Mouse (Mus musculus) testis, adult 2 months (tissue): ENCODE measurements around the gene Kansl3.

Experiments used
- CTCF ChIP-seq: fragments of 200-500 bp; IDR thresholded peaks from 2 replicates; pipeline ENCODE4 v1.5.1; 2012; ENCODE audit warnings: low read depth, mild to moderate bottlenecking, inconsistent platforms, low read length, moderate library complexity; ENCODE audit not compliant: control insufficient read depth, insufficient read depth, insufficient replicate concordance
- POLR2A ChIP-seq: fragments of 200-500 bp; IDR thresholded peaks from 2 replicates; pipeline ENCODE4 v1.6.1; 2012; ENCODE audit warnings: low read depth, mild to moderate bottlenecking, inconsistent platforms, low read length, moderate library complexity; ENCODE audit not compliant: control insufficient read depth

DNA sequence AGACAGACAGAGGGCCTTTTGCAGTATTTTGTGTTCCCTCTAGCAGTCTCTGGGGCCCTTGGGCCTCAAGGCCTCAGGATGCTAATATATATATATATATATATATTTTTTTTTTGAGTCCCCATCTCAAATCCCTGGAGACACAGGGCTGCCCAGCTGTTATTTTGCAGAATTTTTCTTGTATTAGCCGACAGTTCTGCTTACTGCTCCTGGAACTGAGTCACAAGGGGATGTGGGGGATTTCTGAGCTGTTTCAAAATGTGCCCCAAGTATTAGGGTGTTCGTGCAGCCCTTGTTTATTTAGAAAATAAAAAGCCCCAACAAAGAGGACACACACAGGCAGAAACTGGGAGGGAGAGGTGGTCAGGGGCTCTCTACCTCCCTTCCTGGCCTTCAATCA lies 69.3 kb downstream of the Kansl3 start:
- TF ChIP-seq CTCF (no peak), POLR2A (no peak)
